Mouse (Mus musculus) heart, postnatal 0 days (tissue): Measurements from ENCODE around the gene Panx3.

Experiments used
- CTCF ChIP-seq: IDR thresholded peaks from 2 replicates; pipeline ENCODE4 v1.5.1; 2016; ENCODE audit warnings: antibody characterized with exemption, control low read depth, low read depth
- EP300 ChIP-seq: IDR thresholded peaks from 2 replicates; pipeline ENCODE4 v1.6.1; 2016; ENCODE audit warnings: antibody characterized with exemption, low read depth

- TF ChIP-seq EP300 (no peak), CTCF (no peak)
Observed at GRCm38 (mm10) chr9:37655961-37656360, 13.1 kb downstream of the Panx3 start.
